ENCODE assay signal across 7 mouse cellular contexts in genomic region chr12:100925644-100926619, GRCm38 (mm10). TPM values are rescaled to one million over a fixed set of nuclear protein-coding genes. Genes with fewer than 3 reads are reported as not detected.
DNase-seq lines count a peak whose midpoint lies in the region; ATAC-seq and TF ChIP-seq lines count a peak whose summit lies in the region.

No protein-coding gene starts in this region.

- no peak overlapping the region for H3K27ac ChIP-seq in intestine, postnatal 0 days (ENCODE audit: low read depth, low read length)
- no peak overlapping the region for H3K27ac ChIP-seq in liver, embryonic 14.5 days
- H3K27ac ChIP-seq in neural tube, embryonic 12.5 days: no peak overlapping the region

- no peak for TF ChIP-seq EP300 in liver, embryonic 14.5 days (IDR thresholded peaks at IDR 0.05; ENCODE audit: low read depth)

- peak; percentile 25; the same call in 1 of the 2 replicates for ATAC-seq in intestine, postnatal 0 days
- peak; percentile 41; the same call in 1 of the 2 replicates for ATAC-seq in liver, embryonic 14.5 days (ENCODE audit: insufficient read depth)
- ATAC-seq in neural tube, embryonic 12.5 days (ENCODE audit: low FRiP score, low read depth): peak; percentile 61; the same call in 1 of the 2 replicates

- peak; percentile 83 for TF ChIP-seq CTCF in intestine, postnatal 0 days (IDR thresholded peaks at IDR 0.05; ENCODE audit: low read depth)
- TF ChIP-seq CTCF in liver, embryonic 14.5 days (IDR thresholded peaks at IDR 0.05; ENCODE audit: low read depth): peak; percentile 73

- DNase-seq in thymus, postnatal 0 days (ENCODE audit: low spot score): peak; percentile 77
- DNase-seq in thymus, postnatal 36 days: no peak
- DNase-seq in brain, adult 2 months (ENCODE audit: low read depth, low spot score): peak; percentile 83
- peak; percentile 35 for DNase-seq in fibroblast of lung, adult 2 months (ENCODE audit: low read depth)
- peak; percentile 40 to 51 (median 47) for DNase-seq in liver, embryonic 14.5 days (ENCODE audit: low read depth in 3 of 3, low spot score in 3 of 3)

- H3K36me3 ChIP-seq in intestine, postnatal 0 days (ENCODE audit: control insufficient read depth, insufficient read depth): peaks cover 70% of the 10 kb centered on the region
- peaks cover 46% of the 10 kb centered on the region for H3K36me3 ChIP-seq in liver, embryonic 14.5 days (replicated peaks; ENCODE audit: control insufficient read depth, insufficient read depth, low read depth)
- H3K36me3 ChIP-seq in neural tube, embryonic 12.5 days: peaks cover 67% of the 10 kb centered on the region

- WGBS in intestine, postnatal 0 days: 69% methylated on average over 14 of the region's 14 CpGs
- WGBS in liver, embryonic 14.5 days (ENCODE audit: insufficient replicate concordance): 68% methylated on average over 14 of the region's 14 CpGs
- 71% methylated on average over 14 of the region's 14 CpGs for WGBS in neural tube, embryonic 12.5 days

- no peaks in the 10 kb centered on the region for H3K4me1 ChIP-seq in intestine, postnatal 0 days (replicated peaks; ENCODE audit: control insufficient read depth, insufficient read depth, low read length)
- H3K4me1 ChIP-seq in liver, embryonic 14.5 days (replicated peaks; ENCODE audit: control insufficient read depth in 2 of 2, insufficient read depth in 2 of 2, low read length in 1 of 2): no peaks in the 10 kb centered on the region
- no peaks in the 10 kb centered on the region for H3K4me1 ChIP-seq in neural tube, embryonic 12.5 days

- no peak overlapping the region for H3K4me2 ChIP-seq in intestine, postnatal 0 days (replicated peaks; ENCODE audit: low read depth)
- no peak overlapping the region for H3K4me2 ChIP-seq in liver, embryonic 14.5 days (ENCODE audit: low read depth)
- H3K4me2 ChIP-seq in neural tube, embryonic 12.5 days (replicated peaks): no peak overlapping the region

- H3K4me3 ChIP-seq in intestine, postnatal 0 days (ENCODE audit: low read depth, low read length): no peak overlapping the region
- no peak overlapping the region for H3K4me3 ChIP-seq in liver, embryonic 14.5 days (ENCODE audit: insufficient read depth in 1 of 2, low read depth in 2 of 2, low read length in 2 of 2)
- H3K4me3 ChIP-seq in neural tube, embryonic 12.5 days: no peak overlapping the region

- H3K9ac ChIP-seq in intestine, postnatal 0 days (ENCODE audit: low read depth, low read length): no peak overlapping the region
- H3K9ac ChIP-seq in liver, embryonic 14.5 days (replicated peaks): no peak overlapping the region
- no peak overlapping the region for H3K9ac ChIP-seq in neural tube, embryonic 12.5 days

- H3K27me3 ChIP-seq in intestine, postnatal 0 days (replicated peaks; ENCODE audit: control insufficient read depth, insufficient read depth, low read length): no peaks in the 10 kb centered on the region
- H3K27me3 ChIP-seq in liver, embryonic 14.5 days (ENCODE audit: control insufficient read depth, insufficient read depth, low read length): no peaks in the 10 kb centered on the region
- no peaks in the 10 kb centered on the region for H3K27me3 ChIP-seq in neural tube, embryonic 12.5 days (replicated peaks)

- H3K9me3 ChIP-seq in intestine, postnatal 0 days (ENCODE audit: control insufficient read depth): no peaks in the 10 kb centered on the region
- no peaks in the 10 kb centered on the region for H3K9me3 ChIP-seq in liver, embryonic 14.5 days (ENCODE audit: control insufficient read depth, low read length)
- no peaks in the 10 kb centered on the region for H3K9me3 ChIP-seq in neural tube, embryonic 12.5 days

RNA-seq across cellular contexts. Expression of gene Gpr68, which starts 17.9 kb away (rescaled TPM):
- 6.8 and 7.5 TPM in 2 replicates for polyA plus RNA-seq in thymus, postnatal 0 days (2015; fragmentation: Nextera tagmentation; extraction: Ambion mirVana)
- polyA plus RNA-seq in intestine, postnatal 0 days (2015; fragmentation: Nextera tagmentation; extraction: Ambion mirVana): 0.31 TPM in 2 replicates
- 0.04 TPM in 2 replicates for polyA plus RNA-seq in liver, embryonic 14.5 days (2012; rRNA removed)
- polyA plus RNA-seq in liver, embryonic 14.5 days (2014; fragmentation: Nextera tagmentation; extraction: Ambion mirVana): not detected in 2 replicates
- 0.69 and 0.79 TPM in 2 replicates for polyA plus RNA-seq in neural tube, embryonic 12.5 days (2016; fragmentation: Nextera tagmentation; extraction: Ambion mirVana)

Comparison
In these comparisons a context has a peak if more than half of its experiments do, and no peak if none do; other contexts are left out.
1. DNase-seq: peak in thymus, postnatal 0 days (single experiment), brain, adult 2 months (single experiment), fibroblast of lung, adult 2 months (single experiment) and liver, embryonic 14.5 days (3 of 3); none in thymus, postnatal 36 days (0 of 2).
2. Peak in every context shown above with its lines, with median percentiles within 50 percentile points of each other: ATAC-seq.